Mouse (Mus musculus) cerebellum, adult 2 months (tissue): ENCODE measurements around the gene Ninl. TPM values are rescaled to one million over a fixed set of nuclear protein-coding genes. Genes with fewer than 3 reads are reported as not detected.
A peak's percentile ranks its signal among the peaks of the same experiment; 100 is the strongest.
"Not testable (repeated sequence)": the region's sequence is repeated elsewhere in the genome, so short reads cannot be mapped to it uniquely, and the experiment has no call there.

Experiments
- DNase-seq, 2 experiments: peaks; one replicate each; pipeline ENCODE4 v3.0.0; 2021
- H3K27ac ChIP-seq: fragments of 200-500 bp; 2 replicates; pipeline ENCODE4 v1.5.1; 2012; ENCODE audit warnings: low read length, control low read depth, inconsistent platforms; ENCODE audit not compliant: insufficient read depth
- H3K27me3 ChIP-seq: fragments of 200-500 bp; 2 replicates; pipeline ENCODE4 v1.6.1; 2012; ENCODE audit warnings: inconsistent platforms, mild to moderate bottlenecking, low read length, moderate library complexity; ENCODE audit not compliant: control insufficient read depth, insufficient read depth
- H3K4me1 ChIP-seq: fragments of 200-500 bp; 2 replicates; pipeline ENCODE4 v1.6.1; 2011; ENCODE audit warnings: low read length; ENCODE audit not compliant: control insufficient read depth, insufficient read depth
- H3K4me3 ChIP-seq: fragments of 200-500 bp; replicated peaks from 2 replicates; pipeline ENCODE3; 2011; ENCODE audit warnings: mild to moderate bottlenecking, low read depth, low read length, control low read depth; ENCODE audit not compliant: insufficient read depth
- CTCF ChIP-seq: fragments of 200-500 bp; IDR thresholded peaks from 2 replicates; pipeline ENCODE4 v1.5.1; 2011; ENCODE audit warnings: low read depth, mild to moderate bottlenecking, control low read depth, low read length, moderate library complexity, borderline replicate concordance; ENCODE audit not compliant: insufficient read depth
- POLR2A ChIP-seq: fragments of 200-500 bp; IDR thresholded peaks from 2 replicates; pipeline ENCODE4 v1.6.1; 2011; ENCODE audit warnings: low read length, control low read depth, borderline replicate concordance; ENCODE audit not compliant: insufficient read depth
- WGBS: fragments of 180-500 bp; shearing (Covaris S2); methylation state at CpG from one replicate; pipeline ENCODE4 v1.1.7; 2018; 5-methylcytosine and 5-hydroxymethylcytosine counted together
- polyA plus RNA-seq: library from polyadenylated mRNA; depleted of rRNA; stranded (reverse); fragments of >200 nt; gene quantifications from 2 replicates; pipeline ENCODE4 v1.2.3, GENCODE M21; 2012

The Ninl gene
- polyA plus RNA-seq, 1 experiment = 4.7 TPM

- no peak for TF ChIP-seq POLR2A
- TF ChIP-seq CTCF = no peak
- Histone ChIP-seq H3K4me1 (no peaks in the 10 kb centered on the region), H3K4me3 (peak overlapping the region; percentile 59), H3K27me3 (no peaks in the 10 kb centered on the region), H3K27ac (no peak overlapping the region)
- peak; percentile 85 to 91 for DNase-seq
- under 1% methylated on average over 35 of the region's 35 CpGs for WGBS
These were observed 129.6 kb downstream of the Ninl start for GRCm38 (mm10) chr2:150909429-150910039.

- not testable (repeated sequence) for H3K27ac ChIP-seq, H3K4me1 ChIP-seq, H3K4me3 ChIP-seq, H3K27me3 ChIP-seq, DNase-seq
- WGBS = 49% methylated on average over 6 of the region's 6 CpGs
These were observed 130.3 kb downstream of the Ninl start for GRCm38 (mm10) chr2:150908881-150909280.

GRCm38 (mm10) chr2:150904936-150905450 is 134.2 kb downstream of the Ninl start, which contains the start of gene Gins1:
Gene Gins1, plus strand, starts transcription at chr2:150905400.
- Histone ChIP-seq H3K27ac (peak within 1 kb of the TSS; percentile 80), H3K27me3 (no peaks in the 10 kb centered on the region), H3K4me3 (peak within 1 kb of the TSS; percentile 94), H3K4me1 (peaks cover 4% of the 10 kb centered on the region)
- DNase-seq = no peak
- no peak for TF ChIP-seq POLR2A
- no peak for TF ChIP-seq CTCF
- WGBS = 36% methylated on average over 9 of the region's 9 CpGs

GRCm38 (mm10) chr2:150904272-150904935 is 134.8 kb downstream of the Ninl start, which contains the start of gene Abhd12:
Gene Abhd12, minus strand, starts transcription at chr2:150904741.
- under 1% methylated on average over 72 of the region's 72 CpGs for WGBS
- H3K27ac ChIP-seq = peak within 1 kb of the TSS; percentile 80
- peak; percentile 97 to 98 for DNase-seq
- TF ChIP-seq POLR2A (peak; percentile 72; the same call in 1 of the 2 replicates), CTCF (no peak)
- H3K4me3 ChIP-seq = peak within 1 kb of the TSS; percentile 94
- H3K4me1 ChIP-seq = peaks cover 4% of the 10 kb centered on the region
- H3K27me3 ChIP-seq = no peaks in the 10 kb centered on the region

GRCm38 (mm10) chr2:150902347-150902746 is 136.8 kb downstream of the Ninl start:
- TF ChIP-seq CTCF (no peak), POLR2A (no peak)
- DNase-seq = no peak
- 80% methylated on average over 8 of the region's 8 CpGs for WGBS
- H3K4me3 ChIP-seq = no peak overlapping the region
- H3K27ac ChIP-seq = no peak overlapping the region
- peaks cover 4% of the 10 kb centered on the region for H3K4me1 ChIP-seq
- H3K27me3 ChIP-seq = no peaks in the 10 kb centered on the region

GRCm38 (mm10) chr2:150900341-150900740 is 138.8 kb downstream of the Ninl start:
- TF ChIP-seq POLR2A (no peak), CTCF (no peak)
- Histone ChIP-seq H3K27me3 (no peaks in the 10 kb centered on the region), H3K27ac (no peak overlapping the region), H3K4me1 (peaks cover 4% of the 10 kb centered on the region), H3K4me3 (no peak overlapping the region)
- no peak for DNase-seq
- WGBS = 94% methylated on average over 6 of the region's 6 CpGs

- Histone ChIP-seq H3K4me1 (peaks cover 4% of the 10 kb centered on the region), H3K27ac (no peak overlapping the region), H3K27me3 (no peaks in the 10 kb centered on the region), H3K4me3 (no peak overlapping the region)
- no peak for DNase-seq
- WGBS = 74% methylated on average over 7 of the region's 7 CpGs
- TF ChIP-seq CTCF = no peak
- no peak for TF ChIP-seq POLR2A
These were observed 143.4 kb downstream of the Ninl start for GRCm38 (mm10) chr2:150895691-150896252.
